Mouse (Mus musculus) kidney, embryonic 16.5 days (tissue): ENCODE results near the gene Rin3. TPM values are rescaled to one million over a fixed set of nuclear protein-coding genes. Genes with fewer than 3 reads are reported as not detected.

Source experiments
- ATAC-seq: fragments of 200-750 bp; cut with Nextera tagmentation; 2 replicates; pipeline ENCODE4 v1.8.0; 2017; ENCODE audit warnings: moderate TSS enrichment; ENCODE audit not compliant: low FRiP score, low TSS enrichment
- H3K27ac ChIP-seq: fragments of 300-500 bp; sonication (generic); 2 replicates; pipeline ENCODE4 v1.5.1; 2014; ENCODE audit warnings: low read length
- H3K27me3 ChIP-seq: fragments of 300-500 bp; sonication (generic); 2 replicates; pipeline ENCODE4 v1.6.1; 2014; ENCODE audit warnings: low read length, control low read depth, mixed read lengths; ENCODE audit not compliant: insufficient read depth
- H3K36me3 ChIP-seq: fragments of 300-500 bp; sonication (generic); 2 replicates; pipeline ENCODE4 v1.6.1; 2014; ENCODE audit warnings: low read length, control low read depth, mixed read lengths; ENCODE audit not compliant: insufficient read depth
- H3K4me1 ChIP-seq: fragments of 300-500 bp; sonication (generic); 2 replicates; pipeline ENCODE4 v1.6.1; 2014; ENCODE audit warnings: low read length, control low read depth, mixed read lengths; ENCODE audit not compliant: insufficient read depth
- H3K4me2 ChIP-seq: fragments of 300-500 bp; sonication (generic); replicated peaks from 2 replicates; pipeline ENCODE4 v1.6.1; 2014; ENCODE audit warnings: low read depth, low read length
- H3K4me3 ChIP-seq: fragments of 300-500 bp; sonication (generic); 2 replicates; pipeline ENCODE4 v1.5.1; 2014; ENCODE audit warnings: mild to moderate bottlenecking, low read length
- H3K9ac ChIP-seq: fragments of 300-500 bp; sonication (generic); replicated peaks from 2 replicates; pipeline ENCODE4 v1.6.1; 2014; ENCODE audit warnings: low read length
- H3K9me3 ChIP-seq: fragments of 300-500 bp; sonication (generic); 2 replicates; pipeline ENCODE4 v1.6.1; 2016; ENCODE audit warnings: low read length, control low read depth
- WGBS: fragments of 180-500 bp; shearing (Covaris S2); extraction: QIAGEN DNeasy Blood & Tissue Kit; methylation state at CpG from one replicate; pipeline ENCODE4 v1.1.7; 2014; 5-methylcytosine and 5-hydroxymethylcytosine counted together
- polyA plus RNA-seq: library from polyadenylated mRNA; unstranded; fragments of >200 nt; fragmentation: Nextera tagmentation; extraction: Ambion mirVana; gene quantifications from 2 replicates; pipeline ENCODE4 v1.2.1, GENCODE M21; 2015

Rin3 gene
- polyA plus RNA-seq, 1 experiment from 2014 or later, result 9.1 TPM

GRCm38 (mm10) chr12:102339085-102339484 is 56.2 kb downstream of the Rin3 start:
- Histone ChIP-seq H3K9me3 (no peaks in the 10 kb centered on the region), H3K4me2 (no peak overlapping the region), H3K27me3 (no peaks in the 10 kb centered on the region), H3K27ac (no peak overlapping the region), H3K4me3 (no peak overlapping the region), H3K9ac (no peak overlapping the region), H3K36me3 (no peaks in the 10 kb centered on the region), H3K4me1 (0 out of 2 replicates have a peak, but pooled peaks cover 6% of the 10 kb centered on the region)
- ATAC-seq, result no peak
- 75% methylated on average over 2 of the region's 2 CpGs for WGBS

DNA sequence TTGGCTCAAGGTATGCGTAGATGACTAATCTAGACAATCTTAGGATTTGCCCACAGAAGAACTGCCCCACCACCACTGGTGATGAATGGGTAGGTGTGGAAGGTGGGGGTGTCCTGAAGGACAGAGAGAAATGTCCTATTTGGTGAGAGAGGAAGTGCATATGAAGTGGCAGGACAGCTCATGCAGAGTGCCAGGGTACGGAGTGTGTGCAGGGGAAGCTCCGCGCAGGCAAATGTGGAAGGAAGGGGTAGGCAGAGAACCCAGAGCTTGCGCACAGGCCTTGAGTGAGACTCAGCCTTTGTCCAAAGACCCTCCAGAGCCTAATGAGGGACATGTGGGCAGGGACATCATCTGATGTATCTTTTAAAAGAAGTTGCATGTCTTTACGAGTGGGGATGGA is 57.6 kb downstream of the Rin3 start:
- Histone ChIP-seq H3K9ac (no peak overlapping the region), H3K9me3 (no peaks in the 10 kb centered on the region), H3K27me3 (no peaks in the 10 kb centered on the region), H3K4me1 (0 out of 2 replicates have a peak, but pooled peaks cover 6% of the 10 kb centered on the region), H3K4me3 (no peak overlapping the region), H3K27ac (no peak overlapping the region), H3K4me2 (no peak overlapping the region), H3K36me3 (no peaks in the 10 kb centered on the region)
- ATAC-seq, result no peak
- 95% methylated on average over 6 of the region's 6 CpGs for WGBS

DNA sequence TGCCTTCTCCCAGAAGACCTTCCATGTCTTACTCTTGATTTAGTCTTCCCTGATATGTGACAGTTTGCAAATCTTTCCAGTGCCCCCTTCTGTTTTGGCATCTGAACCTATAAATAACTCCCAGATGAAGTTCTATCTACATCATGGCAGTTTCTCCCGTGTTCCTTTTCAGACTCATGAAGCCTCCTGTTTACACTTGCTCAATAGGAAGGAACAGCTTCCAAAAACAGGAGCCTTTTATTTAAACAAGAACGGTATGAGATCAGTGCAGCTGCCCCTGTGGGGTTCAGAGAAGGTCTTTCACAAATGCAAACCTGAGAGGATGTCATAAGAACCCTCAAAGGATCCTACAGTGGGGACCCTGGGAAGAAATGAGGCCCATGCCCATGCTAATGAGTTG is 59.3 kb downstream of the Rin3 start:
- Histone ChIP-seq H3K9ac (no peak overlapping the region), H3K4me2 (no peak overlapping the region), H3K4me3 (no peak overlapping the region), H3K27ac (no peak overlapping the region), H3K36me3 (no peaks in the 10 kb centered on the region), H3K9me3 (no peaks in the 10 kb centered on the region), H3K27me3 (no peaks in the 10 kb centered on the region), H3K4me1 (0 out of 2 replicates have a peak, but pooled peaks cover 6% of the 10 kb centered on the region)
- ATAC-seq, result no peak
- WGBS, result 29% methylated on average over 2 of the region's 2 CpGs

DNA sequence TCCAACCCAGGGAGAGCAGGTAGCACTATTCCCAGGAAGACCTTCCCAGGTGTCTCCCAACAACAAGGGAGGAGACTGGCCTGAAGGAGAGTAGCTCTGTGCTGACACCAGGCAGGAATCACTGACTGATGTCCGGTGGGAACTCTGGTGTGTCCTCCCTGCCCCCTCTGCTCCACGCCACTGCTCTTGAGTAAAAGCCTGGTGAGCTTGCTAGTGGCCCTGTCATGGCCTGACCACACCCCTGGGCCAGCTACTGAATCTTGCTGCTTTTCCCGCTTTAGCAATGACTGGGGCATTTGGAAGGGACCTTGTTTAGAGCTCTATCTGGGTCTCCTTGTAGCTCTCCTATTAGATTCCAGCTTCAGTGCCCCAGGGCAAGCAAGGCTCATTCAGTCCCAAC is 59.8 kb downstream of the Rin3 start:
- H3K4me2 ChIP-seq, result no peak overlapping the region
- no peaks in the 10 kb centered on the region for H3K9me3 ChIP-seq
- no peak overlapping the region for H3K9ac ChIP-seq
- no peaks in the 10 kb centered on the region for H3K36me3 ChIP-seq
- no peak overlapping the region for H3K4me3 ChIP-seq
- H3K27me3 ChIP-seq, result no peaks in the 10 kb centered on the region
- H3K27ac ChIP-seq, result no peak overlapping the region
- 0 out of 2 replicates have a peak, but pooled peaks have one; percentile 60 for ATAC-seq
- 48% methylated on average over 3 of the region's 3 CpGs for WGBS
- 0 out of 2 replicates have a peak, but pooled peaks cover 6% of the 10 kb centered on the region for H3K4me1 ChIP-seq

DNA sequence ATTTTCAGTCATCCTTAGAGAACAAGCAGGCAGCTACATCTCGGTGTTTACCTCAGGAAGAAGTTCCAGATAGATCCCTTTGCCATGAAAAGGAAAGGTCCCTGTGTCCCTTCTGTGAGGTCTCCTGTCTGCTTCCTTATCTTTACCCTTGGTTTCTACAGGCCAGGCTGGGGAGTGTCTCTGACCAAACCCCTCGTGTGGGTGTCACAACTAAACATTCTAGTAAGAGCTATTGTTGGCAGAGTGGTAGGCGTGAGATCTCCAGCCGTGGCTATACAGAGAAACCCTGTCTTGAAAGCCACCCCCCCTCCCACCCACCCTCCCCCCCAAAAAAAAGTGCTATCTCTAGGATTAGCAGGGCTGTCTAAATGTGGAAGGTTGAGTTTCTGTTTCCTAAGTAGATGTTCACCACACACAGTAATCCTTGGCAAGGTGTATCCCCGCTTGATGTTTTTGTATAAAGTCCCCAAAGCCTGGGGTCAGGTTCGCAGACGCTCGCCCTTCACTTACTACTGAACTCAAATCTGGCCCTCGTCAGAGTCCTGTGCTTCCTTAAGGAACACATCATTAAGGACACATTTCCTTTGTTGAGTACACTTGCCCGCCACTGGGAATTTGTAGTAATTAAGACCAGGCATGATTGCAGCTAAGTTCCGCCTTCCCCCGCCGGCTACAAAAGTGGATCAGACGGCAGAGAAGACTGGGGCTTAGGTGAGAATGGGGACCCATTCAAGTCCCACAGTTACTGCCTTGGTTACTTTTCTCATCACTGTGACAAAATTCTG is 62.4 kb downstream of the Rin3 start:
- Histone ChIP-seq H3K9me3 (no peaks in the 10 kb centered on the region), H3K4me2 (no peak overlapping the region), H3K9ac (no peak overlapping the region), H3K4me3 (no peak overlapping the region), H3K4me1 (0 out of 2 replicates have a peak, but pooled peaks cover 6% of the 10 kb centered on the region), H3K27me3 (no peaks in the 10 kb centered on the region), H3K27ac (no peak overlapping the region), H3K36me3 (no peaks in the 10 kb centered on the region)
- no peak for ATAC-seq
- 58% methylated on average over 14 of the region's 14 CpGs for WGBS

DNA sequence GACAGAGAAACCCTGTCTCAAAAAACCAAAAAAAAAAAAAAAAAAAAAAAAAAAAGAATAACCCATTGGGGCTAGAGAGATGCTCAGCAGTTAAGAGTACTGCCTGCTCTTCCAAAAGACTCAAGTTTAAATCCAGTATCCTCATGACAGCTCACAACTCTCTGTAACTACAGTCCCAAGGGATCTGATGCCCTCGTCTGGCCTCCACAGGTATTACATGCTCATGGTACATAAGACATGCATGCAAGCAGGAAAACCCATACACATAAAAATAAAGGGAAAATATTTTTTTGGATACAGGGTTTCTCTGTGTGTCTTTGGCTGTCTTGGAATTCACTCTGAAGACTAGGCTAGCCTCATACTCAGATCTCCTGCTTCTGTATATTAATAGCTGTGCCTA is 63.7 kb downstream of the Rin3 start:
- no peak overlapping the region for H3K9ac ChIP-seq
- no peak overlapping the region for H3K27ac ChIP-seq
- no peak overlapping the region for H3K4me3 ChIP-seq
- no peak overlapping the region for H3K4me2 ChIP-seq
- 24% methylated on average over 1 of the region's 1 CpGs for WGBS
- H3K36me3 ChIP-seq, result 0 out of 2 replicates have a peak, but pooled peaks cover 4% of the 10 kb centered on the region
- 0 out of 2 replicates have a peak, but pooled peaks cover 6% of the 10 kb centered on the region for H3K4me1 ChIP-seq
- H3K27me3 ChIP-seq, result no peaks in the 10 kb centered on the region
- no peak for ATAC-seq
- no peaks in the 10 kb centered on the region for H3K9me3 ChIP-seq

GRCm38 (mm10) chr12:102348447-102348846 is 65.6 kb downstream of the Rin3 start:
- Histone ChIP-seq H3K4me3 (no peak overlapping the region), H3K9ac (no peak overlapping the region), H3K27me3 (no peaks in the 10 kb centered on the region), H3K9me3 (no peaks in the 10 kb centered on the region), H3K36me3 (0 out of 2 replicates have a peak, but pooled peaks cover 7% of the 10 kb centered on the region), H3K4me1 (no peaks in the 10 kb centered on the region), H3K27ac (no peak overlapping the region), H3K4me2 (no peak overlapping the region)
- no peak for ATAC-seq
- WGBS, result 87% methylated on average over 6 of the region's 6 CpGs

DNA sequence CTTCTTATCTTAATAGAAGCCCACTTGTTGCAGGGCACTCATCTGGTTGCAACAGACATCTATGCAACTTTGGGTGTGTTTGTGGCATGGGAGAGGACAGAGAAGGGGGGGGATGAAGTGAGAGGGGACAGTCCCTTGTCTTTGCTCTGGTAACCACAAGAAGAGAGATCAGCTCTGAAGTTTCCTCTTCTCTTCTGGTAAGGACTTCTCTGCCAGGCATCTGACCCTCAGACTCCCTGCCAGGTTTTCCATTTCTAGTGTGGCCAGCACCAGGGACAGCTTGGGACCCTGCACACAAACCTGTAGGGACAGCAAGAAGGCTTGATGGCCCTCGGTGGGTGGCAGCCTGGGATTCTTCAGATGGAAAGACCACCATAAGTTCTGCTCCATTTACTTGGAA is 68.1 kb downstream of the Rin3 start:
- no peak for ATAC-seq

GRCm38 (mm10) chr12:102354126-102354984 is 71.5 kb downstream of the Rin3 start:
- H3K4me2 ChIP-seq, result no peak overlapping the region
- H3K4me1 ChIP-seq, result no peaks in the 10 kb centered on the region
- H3K9me3 ChIP-seq, result no peaks in the 10 kb centered on the region
- peaks cover 17% of the 10 kb centered on the region for H3K36me3 ChIP-seq
- ATAC-seq, result no peak
- H3K9ac ChIP-seq, result no peak overlapping the region
- 73% methylated on average over 10 of the region's 10 CpGs for WGBS
- no peaks in the 10 kb centered on the region for H3K27me3 ChIP-seq
- H3K4me3 ChIP-seq, result no peak overlapping the region
- no peak overlapping the region for H3K27ac ChIP-seq

More for the DNA sequence above, 68.1 kb downstream of the Rin3 start:
- Histone ChIP-seq H3K9ac (no peak overlapping the region), H3K36me3 (peaks cover 9% of the 10 kb centered on the region; the same call in 1 of the 2 replicates), H3K27me3 (no peaks in the 10 kb centered on the region), H3K4me1 (no peaks in the 10 kb centered on the region), H3K4me2 (no peak overlapping the region), H3K9me3 (no peaks in the 10 kb centered on the region), H3K27ac (no peak overlapping the region), H3K4me3 (no peak overlapping the region)
- 67% methylated on average over 1 of the region's 1 CpGs for WGBS
